Mouse (Mus musculus) megakaryocyte, embryonic 14.5 days (primary cell): ENCODE data around the gene Gm9195. TPM values are rescaled to one million over a fixed set of nuclear protein-coding genes. Genes with fewer than 3 reads are reported as not detected.
A peak's percentile ranks its signal among the peaks of the same experiment; 100 is the strongest.

Source experiments
- H3K27me3 ChIP-seq: replicated peaks from 2 replicates; pipeline ENCODE3; 2012; ENCODE audit warnings: inconsistent platforms
- H3K36me3 ChIP-seq: replicated peaks from 2 replicates; pipeline ENCODE3; 2012; ENCODE audit warnings: low read length, inconsistent platforms, mixed read lengths
- H3K4me1 ChIP-seq: 2 replicates; pipeline ENCODE4 v1.6.1; 2012; ENCODE audit warnings: inconsistent platforms
- H3K4me3 ChIP-seq: replicated peaks from 2 replicates; pipeline ENCODE3; 2012; ENCODE audit warnings: moderate library complexity, mild to moderate bottlenecking, inconsistent platforms
- H3K9me3 ChIP-seq: 2 replicates; pipeline ENCODE4 v1.6.1; 2012; ENCODE audit warnings: inconsistent platforms
- FLI1 ChIP-seq: IDR thresholded peaks from 2 replicates; pipeline ENCODE4 v1.6.1; 2012; ENCODE audit warnings: low read length, inconsistent platforms, mixed read lengths
- GATA1 ChIP-seq: IDR thresholded peaks from 3 replicates; pipeline ENCODE4 v1.6.1; 2012; ENCODE audit warnings: mixed read lengths, low read length, inconsistent platforms, borderline replicate concordance
- polyA plus RNA-seq: library from polyadenylated mRNA; stranded (reverse); fragments of >175 nt; gene quantifications from 2 replicates; pipeline ENCODE4 v1.2.3, GENCODE M21; 2012; ENCODE audit warnings: low replicate concordance; ENCODE audit not compliant: insufficient read depth

The Gm9195 gene
- not detected in 2 replicates for polyA plus RNA-seq

GRCm38 (mm10) chr14:72491738-72492137 lies at the start of gene Gm9195:
Gene Gm9195, minus strand, starts transcription at chr14:72491838.
- Histone ChIP-seq H3K4me3 (no peak within 1 kb of the TSS), H3K27me3 (peaks cover 20% of the 10 kb centered on the region), H3K36me3 (no peaks in the 10 kb centered on the region), H3K4me1 (no peaks in the 10 kb centered on the region), H3K9me3 (no peaks in the 10 kb centered on the region)
- no peak for TF ChIP-seq FLI1
- no peak for TF ChIP-seq GATA1

- TF ChIP-seq FLI1 (no peak), GATA1 (no peak)
- H3K9me3 ChIP-seq: no peaks in the 10 kb centered on the region
- H3K27me3 ChIP-seq: peaks cover 19% of the 10 kb centered on the region
- peaks cover 53% of the 10 kb centered on the region for H3K36me3 ChIP-seq
- H3K4me3 ChIP-seq: no peak overlapping the region
- peaks cover 13% of the 10 kb centered on the region for H3K4me1 ChIP-seq
These were observed 44.9 kb upstream of the Gm9195 start for GRCm38 (mm10) chr14:72536392-72537017.

- Histone ChIP-seq H3K9me3 (no peaks in the 10 kb centered on the region), H3K4me1 (peaks cover 13% of the 10 kb centered on the region), H3K4me3 (no peak overlapping the region), H3K36me3 (peaks cover 27% of the 10 kb centered on the region), H3K27me3 (peaks cover 45% of the 10 kb centered on the region)
- TF ChIP-seq FLI1 (no peak), GATA1 (no peak)
These were observed 42.2 kb upstream of the Gm9195 start for GRCm38 (mm10) chr14:72533862-72534261.

- peak overlapping the region; percentile 91 for H3K4me3 ChIP-seq
- no peaks in the 10 kb centered on the region for H3K9me3 ChIP-seq
- no peak for TF ChIP-seq GATA1
- TF ChIP-seq FLI1: no peak
- peaks cover 13% of the 10 kb centered on the region for H3K4me1 ChIP-seq
- H3K36me3 ChIP-seq: peaks cover 13% of the 10 kb centered on the region
- H3K27me3 ChIP-seq: peaks cover 55% of the 10 kb centered on the region
These were observed 40.6 kb upstream of the Gm9195 start for GRCm38 (mm10) chr14:72532028-72532917.

- TF ChIP-seq FLI1: no peak
- no peak for TF ChIP-seq GATA1
- Histone ChIP-seq H3K4me3 (no peak overlapping the region), H3K27me3 (peaks cover 44% of the 10 kb centered on the region), H3K9me3 (peaks cover 5% of the 10 kb centered on the region), H3K36me3 (no peaks in the 10 kb centered on the region), H3K4me1 (peaks cover 5% of the 10 kb centered on the region)
These were observed 35.5 kb upstream of the Gm9195 start for GRCm38 (mm10) chr14:72527126-72527525.

- H3K4me1 ChIP-seq: no peaks in the 10 kb centered on the region
- H3K27me3 ChIP-seq: peaks cover 11% of the 10 kb centered on the region
- H3K9me3 ChIP-seq: no peaks in the 10 kb centered on the region
- no peak overlapping the region for H3K4me3 ChIP-seq
- TF ChIP-seq FLI1 (no peak), GATA1 (no peak)
- H3K36me3 ChIP-seq: no peaks in the 10 kb centered on the region
These were observed 27.9 kb upstream of the Gm9195 start for GRCm38 (mm10) chr14:72519561-72519960.

- Histone ChIP-seq H3K4me1 (no peaks in the 10 kb centered on the region), H3K9me3 (no peaks in the 10 kb centered on the region), H3K27me3 (peaks cover 12% of the 10 kb centered on the region), H3K4me3 (no peak overlapping the region), H3K36me3 (no peaks in the 10 kb centered on the region)
- TF ChIP-seq FLI1 (no peak), GATA1 (no peak)
These were observed 27.1 kb upstream of the Gm9195 start for GRCm38 (mm10) chr14:72518786-72519185.

GRCm38 (mm10) chr14:72516376-72516775 lies 24.7 kb upstream of the Gm9195 start:
- Histone ChIP-seq H3K9me3 (peaks cover 5% of the 10 kb centered on the region), H3K36me3 (no peaks in the 10 kb centered on the region), H3K27me3 (peaks cover 16% of the 10 kb centered on the region), H3K4me3 (no peak overlapping the region), H3K4me1 (no peaks in the 10 kb centered on the region)
- TF ChIP-seq FLI1: no peak
- TF ChIP-seq GATA1: no peak

GRCm38 (mm10) chr14:72506723-72507420 lies 15.2 kb upstream of the Gm9195 start:
- Histone ChIP-seq H3K4me3 (no peak overlapping the region), H3K9me3 (peaks cover 10% of the 10 kb centered on the region), H3K4me1 (peaks cover 6% of the 10 kb centered on the region; the same call in 1 of the 2 replicates), H3K27me3 (peaks cover 6% of the 10 kb centered on the region), H3K36me3 (no peaks in the 10 kb centered on the region)
- TF ChIP-seq FLI1 (no peak), GATA1 (no peak)

GRCm38 (mm10) chr14:72506018-72506722 lies 14.5 kb upstream of the Gm9195 start:
- H3K27me3 ChIP-seq: peaks cover 6% of the 10 kb centered on the region
- peaks cover 6% of the 10 kb centered on the region; the same call in 1 of the 2 replicates for H3K4me1 ChIP-seq
- peaks cover 10% of the 10 kb centered on the region for H3K9me3 ChIP-seq
- peak overlapping the region; percentile 64 for H3K4me3 ChIP-seq
- TF ChIP-seq FLI1 (no peak), GATA1 (no peak)
- H3K36me3 ChIP-seq: no peaks in the 10 kb centered on the region
